Mouse (Mus musculus): ENCODE results near the gene Smim23.

The Smim23 gene

GRCm38 (mm10) chr11:32780747-32781536, 43.5 kb downstream of the Smim23 start:
- DNase-seq (ENCODE audit: low spot score in 2 of 2) = no peak

GRCm38 (mm10) chr11:32768642-32769343, 55.6 kb downstream of the Smim23 start:
- DNase-seq (ENCODE audit: low spot score in 2 of 2) = no peak
